Mouse (Mus musculus): ENCODE results near the gene Uevld. TPM values are rescaled to one million over a fixed set of nuclear protein-coding genes. Genes with fewer than 3 reads are reported as not detected.

Gene Uevld
- polyA plus RNA-seq, 1 experiment from 2014 or later = 7.9 TPM

GRCm38 (mm10) chr7:46935847-46936246 lies 22.5 kb downstream of the Uevld start:
- Histone ChIP-seq H3K4me3 (ENCODE audit: low read length) (no peak overlapping the region), H3K4me2 (ENCODE audit: low read depth, low read length) (no peak overlapping the region), H3K27ac (ENCODE audit: low read length) (no peak overlapping the region), H3K4me1 (ENCODE audit: control insufficient read depth, insufficient read depth, low read length) (peaks cover 2% of the 10 kb centered on the region; the same call in 1 of the 2 replicates), H3K27me3 (ENCODE audit: control insufficient read depth, insufficient read depth, low read length) (no peaks in the 10 kb centered on the region), H3K9me3 (replicated peaks; ENCODE audit: control insufficient read depth, low read length) (no peaks in the 10 kb centered on the region), H3K36me3 (ENCODE audit: control insufficient read depth, insufficient read depth) (peaks cover 22% of the 10 kb centered on the region), H3K9ac (ENCODE audit: low read length) (no peak overlapping the region)
- no peak for ATAC-seq (replicated peaks; ENCODE audit: extremely low read depth, insufficient read depth, low FRiP score)
- WGBS = 56% methylated on average over 4 of the region's 4 CpGs

- ATAC-seq (replicated peaks; ENCODE audit: extremely low read depth, insufficient read depth, low FRiP score) = no peak
- no peak overlapping the region for H3K27ac ChIP-seq (ENCODE audit: low read length)
- no peak overlapping the region for H3K4me2 ChIP-seq (ENCODE audit: low read depth, low read length)
- no peaks in the 10 kb centered on the region for H3K9me3 ChIP-seq (replicated peaks; ENCODE audit: control insufficient read depth, low read length)
- WGBS = 78% methylated on average over 8 of the region's 8 CpGs
- no peaks in the 10 kb centered on the region for H3K4me1 ChIP-seq (ENCODE audit: control insufficient read depth, insufficient read depth, low read length)
- H3K9ac ChIP-seq (ENCODE audit: low read length) = no peak overlapping the region
- no peak overlapping the region for H3K4me3 ChIP-seq (ENCODE audit: low read length)
- H3K27me3 ChIP-seq (ENCODE audit: control insufficient read depth, insufficient read depth, low read length) = no peaks in the 10 kb centered on the region
- H3K36me3 ChIP-seq (ENCODE audit: control insufficient read depth, insufficient read depth) = peaks cover 28% of the 10 kb centered on the region
These were observed 23.5 kb downstream of the Uevld start for GRCm38 (mm10) chr7:46934788-46935187.

- Histone ChIP-seq H3K4me1 (ENCODE audit: control insufficient read depth, insufficient read depth, low read length) (no peaks in the 10 kb centered on the region), H3K36me3 (ENCODE audit: control insufficient read depth, insufficient read depth) (peaks cover 21% of the 10 kb centered on the region), H3K27me3 (ENCODE audit: control insufficient read depth, insufficient read depth, low read length) (no peaks in the 10 kb centered on the region), H3K27ac (ENCODE audit: low read length) (no peak overlapping the region), H3K9ac (ENCODE audit: low read length) (no peak overlapping the region), H3K9me3 (replicated peaks; ENCODE audit: control insufficient read depth, low read length) (no peaks in the 10 kb centered on the region), H3K4me3 (ENCODE audit: low read length) (no peak overlapping the region), H3K4me2 (ENCODE audit: low read depth, low read length) (no peak overlapping the region)
- ATAC-seq (replicated peaks; ENCODE audit: extremely low read depth, insufficient read depth, low FRiP score) = no peak
- WGBS = 91% methylated on average over 3 of the region's 3 CpGs
These were observed 27.0 kb downstream of the Uevld start for GRCm38 (mm10) chr7:46931370-46931769.

GRCm38 (mm10) chr7:46928291-46928690 lies 30.0 kb downstream of the Uevld start:
- no peak for ATAC-seq (replicated peaks; ENCODE audit: extremely low read depth, insufficient read depth, low FRiP score)
- H3K27ac ChIP-seq (ENCODE audit: low read length) = no peak overlapping the region
- peaks cover 18% of the 10 kb centered on the region for H3K36me3 ChIP-seq (ENCODE audit: control insufficient read depth, insufficient read depth)
- no peaks in the 10 kb centered on the region for H3K9me3 ChIP-seq (replicated peaks; ENCODE audit: control insufficient read depth, low read length)
- no peak overlapping the region for H3K4me2 ChIP-seq (ENCODE audit: low read depth, low read length)
- WGBS = 92% methylated on average over 5 of the region's 5 CpGs
- H3K4me3 ChIP-seq (ENCODE audit: low read length) = no peak overlapping the region
- H3K4me1 ChIP-seq (ENCODE audit: control insufficient read depth, insufficient read depth, low read length) = no peaks in the 10 kb centered on the region
- no peak overlapping the region for H3K9ac ChIP-seq (ENCODE audit: low read length)
- no peaks in the 10 kb centered on the region for H3K27me3 ChIP-seq (ENCODE audit: control insufficient read depth, insufficient read depth, low read length)

GRCm38 (mm10) chr7:46922075-46922474 lies 36.3 kb downstream of the Uevld start:
- H3K4me2 ChIP-seq (ENCODE audit: low read depth, low read length) = no peak overlapping the region
- WGBS = 65% methylated on average over 4 of the region's 4 CpGs
- H3K27me3 ChIP-seq (ENCODE audit: control insufficient read depth, insufficient read depth, low read length) = no peaks in the 10 kb centered on the region
- no peak overlapping the region for H3K4me3 ChIP-seq (ENCODE audit: low read length)
- peaks cover 20% of the 10 kb centered on the region for H3K4me1 ChIP-seq (ENCODE audit: control insufficient read depth, insufficient read depth, low read length)
- peaks cover 4% of the 10 kb centered on the region; the same call in 1 of the 2 replicates for H3K36me3 ChIP-seq (ENCODE audit: control insufficient read depth, insufficient read depth)
- H3K9me3 ChIP-seq (replicated peaks; ENCODE audit: control insufficient read depth, low read length) = no peaks in the 10 kb centered on the region
- no peak for ATAC-seq (replicated peaks; ENCODE audit: extremely low read depth, insufficient read depth, low FRiP score)
- H3K27ac ChIP-seq (ENCODE audit: low read length) = no peak overlapping the region
- no peak overlapping the region for H3K9ac ChIP-seq (ENCODE audit: low read length)

GRCm38 (mm10) chr7:46919551-46920176 lies 38.7 kb downstream of the Uevld start, which contains the start of gene Tsg101:
TSS of gene Tsg101 (minus strand) at chr7:46919969.
- WGBS = under 1% methylated on average over 75 of the region's 75 CpGs
- H3K4me1 ChIP-seq (ENCODE audit: control insufficient read depth, insufficient read depth, low read length) = peaks cover 22% of the 10 kb centered on the region
- H3K27ac ChIP-seq (ENCODE audit: low read length) = peak within 1 kb of the TSS; percentile 98
- H3K9ac ChIP-seq (ENCODE audit: low read length) = peak within 1 kb of the TSS; percentile 98
- H3K4me3 ChIP-seq (ENCODE audit: low read length) = peak within 1 kb of the TSS; percentile 96
- peak; percentile 91 for ATAC-seq (replicated peaks; ENCODE audit: extremely low read depth, insufficient read depth, low FRiP score)
- no peaks in the 10 kb centered on the region for H3K9me3 ChIP-seq (replicated peaks; ENCODE audit: control insufficient read depth, low read length)
- H3K27me3 ChIP-seq (ENCODE audit: control insufficient read depth, insufficient read depth, low read length) = no peaks in the 10 kb centered on the region
- H3K36me3 ChIP-seq (ENCODE audit: control insufficient read depth, insufficient read depth) = peaks cover 3% of the 10 kb centered on the region; the same call in 1 of the 2 replicates
- peak within 1 kb of the TSS; percentile 92 for H3K4me2 ChIP-seq (ENCODE audit: low read depth, low read length)

GRCm38 (mm10) chr7:46918678-46919371 lies 39.5 kb downstream of the Uevld start:
- Histone ChIP-seq H3K4me3 (ENCODE audit: low read length) (peak overlapping the region; percentile 96), H3K9ac (ENCODE audit: low read length) (peak overlapping the region; percentile 98), H3K9me3 (replicated peaks; ENCODE audit: control insufficient read depth, low read length) (no peaks in the 10 kb centered on the region), H3K36me3 (ENCODE audit: control insufficient read depth, insufficient read depth) (peaks cover 3% of the 10 kb centered on the region; the same call in 1 of the 2 replicates), H3K4me1 (ENCODE audit: control insufficient read depth, insufficient read depth, low read length) (peaks cover 22% of the 10 kb centered on the region), H3K27me3 (ENCODE audit: control insufficient read depth, insufficient read depth, low read length) (no peaks in the 10 kb centered on the region), H3K27ac (ENCODE audit: low read length) (peak overlapping the region; percentile 98), H3K4me2 (ENCODE audit: low read depth, low read length) (peak overlapping the region; percentile 77)
- ATAC-seq (replicated peaks; ENCODE audit: extremely low read depth, insufficient read depth, low FRiP score) = no peak
- 8% methylated on average over 13 of the region's 13 CpGs for WGBS

GRCm38 (mm10) chr7:46916376-46916775 lies 42.0 kb downstream of the Uevld start:
- ATAC-seq (replicated peaks; ENCODE audit: extremely low read depth, insufficient read depth, low FRiP score) = no peak
- WGBS = 85% methylated on average over 3 of the region's 3 CpGs
- peaks cover 22% of the 10 kb centered on the region for H3K4me1 ChIP-seq (ENCODE audit: control insufficient read depth, insufficient read depth, low read length)

GRCm38 (mm10) chr7:46911250-46911649 lies 47.1 kb downstream of the Uevld start:
- H3K4me1 ChIP-seq (ENCODE audit: control insufficient read depth, insufficient read depth, low read length) = no peaks in the 10 kb centered on the region
- no peak overlapping the region for H3K9ac ChIP-seq (ENCODE audit: low read length)
- H3K27ac ChIP-seq (ENCODE audit: low read length) = no peak overlapping the region
- no peak overlapping the region for H3K4me3 ChIP-seq (ENCODE audit: low read length)
- no peak overlapping the region for H3K4me2 ChIP-seq (ENCODE audit: low read depth, low read length)
- no peak for ATAC-seq (replicated peaks; ENCODE audit: extremely low read depth, insufficient read depth, low FRiP score)
- no peaks in the 10 kb centered on the region for H3K9me3 ChIP-seq (replicated peaks; ENCODE audit: control insufficient read depth, low read length)
- 91% methylated on average over 3 of the region's 3 CpGs for WGBS
- no peaks in the 10 kb centered on the region for H3K27me3 ChIP-seq (ENCODE audit: control insufficient read depth, insufficient read depth, low read length)
- peaks cover 55% of the 10 kb centered on the region for H3K36me3 ChIP-seq (ENCODE audit: control insufficient read depth, insufficient read depth)

More at GRCm38 (mm10) chr7:46916376-46916775, 42.0 kb downstream of the Uevld start:
- H3K27me3 ChIP-seq (ENCODE audit: control insufficient read depth, insufficient read depth, low read length) = no peaks in the 10 kb centered on the region
- H3K36me3 ChIP-seq (ENCODE audit: control insufficient read depth, insufficient read depth) = peaks cover 16% of the 10 kb centered on the region
- H3K9ac ChIP-seq (ENCODE audit: low read length) = no peak overlapping the region
- H3K27ac ChIP-seq (ENCODE audit: low read length) = no peak overlapping the region
- H3K4me2 ChIP-seq (ENCODE audit: low read depth, low read length) = no peak overlapping the region
- no peak overlapping the region for H3K4me3 ChIP-seq (ENCODE audit: low read length)
- H3K9me3 ChIP-seq (replicated peaks; ENCODE audit: control insufficient read depth, low read length) = no peaks in the 10 kb centered on the region
